Mouse (Mus musculus): ENCODE results near the gene Fkbp9.

DNA sequence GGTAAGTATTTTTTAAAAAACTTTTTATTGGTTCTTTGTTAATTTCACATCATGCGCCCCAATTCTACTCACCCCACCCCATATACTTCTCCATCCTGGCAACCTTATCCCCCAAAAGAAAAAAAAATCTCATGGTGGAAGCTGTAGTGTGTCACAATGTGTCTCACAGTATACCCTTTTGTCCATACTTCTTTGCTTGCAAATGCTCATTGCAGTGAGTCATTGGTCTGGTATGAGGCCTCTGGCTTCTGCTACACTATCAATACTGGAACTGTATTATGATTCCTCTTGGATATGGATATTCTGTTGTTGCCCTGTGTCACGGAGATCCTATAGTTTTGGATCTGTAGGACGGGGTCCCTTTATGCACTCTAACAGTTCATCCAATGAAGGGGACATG, 17.1 kb downstream of the Fkbp9 start:
- TF ChIP-seq CTCF (IDR thresholded peaks at IDR 0.05; ENCODE audit: low read depth, low read length): no peak
- TF ChIP-seq POLR2A (IDR thresholded peaks at IDR 0.05; ENCODE audit: insufficient read depth, low read length): no peak
